Mouse (Mus musculus) neural tube, embryonic 12.5 days (tissue): ENCODE results near the gene Macrod1. TPM values are rescaled to one million over a fixed set of nuclear protein-coding genes. Genes with fewer than 3 reads are reported as not detected.

ENCODE experiments used
- ATAC-seq: fragments of 200-750 bp; cut with Nextera tagmentation; 2 replicates; pipeline ENCODE4 v1.8.0; 2017; ENCODE audit warnings: low read depth, mild to moderate bottlenecking, moderate TSS enrichment, moderate library complexity; ENCODE audit not compliant: low FRiP score
- H3K27ac ChIP-seq: fragments of 300-500 bp; sonication (generic); 2 replicates; pipeline ENCODE4 v1.5.1; 2016
- H3K27me3 ChIP-seq: fragments of 300-500 bp; sonication (generic); replicated peaks from 2 replicates; pipeline ENCODE4 v1.6.1; 2016; ENCODE audit warnings: mild to moderate bottlenecking
- H3K36me3 ChIP-seq: fragments of 300-500 bp; sonication (generic); 2 replicates; pipeline ENCODE4 v1.6.1; 2016; ENCODE audit warnings: mild to moderate bottlenecking
- H3K4me1 ChIP-seq: fragments of 300-500 bp; sonication (generic); 2 replicates; pipeline ENCODE4 v1.6.1; 2016
- H3K4me2 ChIP-seq: fragments of 300-500 bp; sonication (generic); replicated peaks from 2 replicates; pipeline ENCODE4 v1.6.1; 2016; ENCODE audit warnings: mild to moderate bottlenecking
- H3K4me3 ChIP-seq: fragments of 300-500 bp; sonication (generic); 2 replicates; pipeline ENCODE4 v1.5.1; 2016
- H3K9ac ChIP-seq: fragments of 300-500 bp; sonication (generic); 2 replicates; pipeline ENCODE4 v1.6.1; 2016; ENCODE audit warnings: mild to moderate bottlenecking
- H3K9me3 ChIP-seq: fragments of 300-500 bp; sonication (generic); 2 replicates; pipeline ENCODE4 v1.6.1; 2016; ENCODE audit warnings: mild to moderate bottlenecking
- WGBS: fragments of 180-500 bp; shearing (Covaris S2); methylation state at CpG from one replicate; pipeline ENCODE4 v1.1.7; 2016; 5-methylcytosine and 5-hydroxymethylcytosine counted together
- polyA plus RNA-seq: library from polyadenylated mRNA; unstranded; fragments of >200 nt; fragmentation: Nextera tagmentation; extraction: Ambion mirVana; gene quantifications from 2 replicates; pipeline ENCODE4 v1.2.1, GENCODE M21; 2016

Gene Macrod1
- polyA plus RNA-seq, 1 experiment from 2014 or later, result 3.4 TPM

- Histone ChIP-seq H3K4me2 (no peak overlapping the region), H3K4me1 (peaks cover 48% of the 10 kb centered on the region), H3K9me3 (no peaks in the 10 kb centered on the region)
These were observed 132.4 kb downstream of the Macrod1 start for GRCm38 (mm10) chr19:7189026-7189425.

DNA sequence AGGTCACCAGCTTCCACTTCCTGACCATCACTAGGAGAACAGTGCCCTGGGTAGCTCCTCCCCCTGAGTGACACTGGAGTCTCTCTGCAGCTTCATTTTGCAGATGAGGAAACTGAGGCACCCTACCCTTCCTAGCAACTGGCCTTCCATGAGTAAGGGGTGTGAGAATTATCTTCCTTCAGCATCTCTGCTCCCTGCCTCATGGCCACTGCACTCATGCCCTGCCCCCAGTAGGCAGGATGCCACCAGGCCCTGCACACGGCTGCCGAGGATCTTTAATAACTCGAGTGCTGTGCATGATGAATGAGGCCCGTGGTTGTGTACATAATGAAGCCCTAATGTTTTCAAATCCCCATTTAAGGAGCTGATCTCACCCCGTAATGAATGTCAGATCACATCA lies 134.4 kb downstream of the Macrod1 start:
- Histone ChIP-seq H3K4me1 (peaks cover 41% of the 10 kb centered on the region), H3K4me3 (no peak overlapping the region), H3K9me3 (no peaks in the 10 kb centered on the region), H3K27me3 (peaks cover 34% of the 10 kb centered on the region), H3K9ac (no peak overlapping the region), H3K36me3 (no peaks in the 10 kb centered on the region), H3K4me2 (no peak overlapping the region), H3K27ac (no peak overlapping the region)
- 61% methylated on average over 5 of the region's 5 CpGs for WGBS
- ATAC-seq, result no peak

More at GRCm38 (mm10) chr19:7189026-7189425, 132.4 kb downstream of the Macrod1 start:
- no peak for ATAC-seq
- no peak overlapping the region for H3K4me3 ChIP-seq
- H3K27me3 ChIP-seq, result peaks cover 43% of the 10 kb centered on the region
- H3K9ac ChIP-seq, result no peak overlapping the region
- H3K27ac ChIP-seq, result no peak overlapping the region
- no peaks in the 10 kb centered on the region for H3K36me3 ChIP-seq
- 76% methylated on average over 4 of the region's 4 CpGs for WGBS

DNA sequence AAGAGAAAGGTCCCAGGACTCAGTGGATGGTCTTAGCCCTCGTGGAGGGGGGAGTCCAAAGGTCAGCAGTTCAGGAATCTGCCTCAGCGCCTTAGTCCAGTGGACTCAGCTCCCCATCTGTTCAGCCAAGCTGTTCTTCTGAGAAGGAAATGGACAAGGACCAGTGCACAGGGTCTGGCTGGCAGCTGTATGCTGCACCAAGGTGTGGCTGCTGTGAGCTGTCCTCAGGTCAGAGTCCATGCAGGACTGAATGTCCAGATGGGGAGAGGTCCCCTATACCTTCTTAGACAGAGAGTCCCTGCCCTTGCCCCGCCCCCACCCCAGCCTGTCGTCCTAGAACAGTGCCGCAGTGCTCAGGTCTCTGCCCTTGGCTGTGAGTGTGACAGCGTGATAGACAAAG lies 135.0 kb downstream of the Macrod1 start:
- Histone ChIP-seq H3K9me3 (no peaks in the 10 kb centered on the region), H3K4me1 (peaks cover 38% of the 10 kb centered on the region), H3K9ac (no peak overlapping the region), H3K4me3 (no peak overlapping the region), H3K36me3 (no peaks in the 10 kb centered on the region), H3K4me2 (no peak overlapping the region), H3K27ac (no peak overlapping the region), H3K27me3 (peaks cover 33% of the 10 kb centered on the region)
- WGBS, result 43% methylated on average over 6 of the region's 6 CpGs
- ATAC-seq, result no peak

- Histone ChIP-seq H3K4me2 (no peak overlapping the region; the same call in 1 of the 2 replicates), H3K9me3 (no peaks in the 10 kb centered on the region), H3K36me3 (peaks cover 2% of the 10 kb centered on the region; the same call in 1 of the 2 replicates), H3K27ac (no peak overlapping the region), H3K27me3 (peaks cover 33% of the 10 kb centered on the region), H3K4me3 (no peak overlapping the region), H3K9ac (no peak overlapping the region), H3K4me1 (peaks cover 40% of the 10 kb centered on the region)
- 18% methylated on average over 2 of the region's 2 CpGs for WGBS
- no peak for ATAC-seq
These were observed 136.0 kb downstream of the Macrod1 start for GRCm38 (mm10) chr19:7192561-7192967.

GRCm38 (mm10) chr19:7195900-7196728 lies 139.5 kb downstream of the Macrod1 start:
- Histone ChIP-seq H3K36me3 (peaks cover 37% of the 10 kb centered on the region), H3K9ac (no peak overlapping the region), H3K27me3 (peaks cover 14% of the 10 kb centered on the region; the same call in 1 of the 2 replicates), H3K9me3 (no peaks in the 10 kb centered on the region), H3K4me3 (no peak overlapping the region), H3K4me1 (peaks cover 36% of the 10 kb centered on the region), H3K4me2 (0 out of 2 replicates have a peak overlapping the region, but pooled peaks have one; percentile 5), H3K27ac (0 out of 2 replicates have a peak overlapping the region, but pooled peaks have one; percentile 3)
- no peak for ATAC-seq
- WGBS, result 18% methylated on average over 33 of the region's 33 CpGs

GRCm38 (mm10) chr19:7196741-7197270 lies 140.2 kb downstream of the Macrod1 start:
- Histone ChIP-seq H3K4me3 (no peak overlapping the region), H3K4me1 (peaks cover 29% of the 10 kb centered on the region), H3K27ac (0 out of 2 replicates have a peak overlapping the region, but pooled peaks have one; percentile 3), H3K27me3 (peaks cover 14% of the 10 kb centered on the region; the same call in 1 of the 2 replicates), H3K9me3 (no peaks in the 10 kb centered on the region), H3K4me2 (no peak overlapping the region), H3K9ac (no peak overlapping the region), H3K36me3 (peaks cover 44% of the 10 kb centered on the region)
- WGBS, result 11% methylated on average over 17 of the region's 17 CpGs
- peak; percentile 18; the same call in 1 of the 2 replicates for ATAC-seq

- Histone ChIP-seq H3K27ac (no peak overlapping the region), H3K9ac (no peak overlapping the region), H3K4me1 (peaks cover 22% of the 10 kb centered on the region), H3K9me3 (no peaks in the 10 kb centered on the region), H3K4me2 (no peak overlapping the region), H3K4me3 (no peak overlapping the region), H3K36me3 (peaks cover 47% of the 10 kb centered on the region), H3K27me3 (peaks cover 14% of the 10 kb centered on the region; the same call in 1 of the 2 replicates)
- 81% methylated on average over 9 of the region's 9 CpGs for WGBS
- peak; percentile 48 for ATAC-seq
These were observed 140.8 kb downstream of the Macrod1 start for GRCm38 (mm10) chr19:7197445-7197844.

DNA sequence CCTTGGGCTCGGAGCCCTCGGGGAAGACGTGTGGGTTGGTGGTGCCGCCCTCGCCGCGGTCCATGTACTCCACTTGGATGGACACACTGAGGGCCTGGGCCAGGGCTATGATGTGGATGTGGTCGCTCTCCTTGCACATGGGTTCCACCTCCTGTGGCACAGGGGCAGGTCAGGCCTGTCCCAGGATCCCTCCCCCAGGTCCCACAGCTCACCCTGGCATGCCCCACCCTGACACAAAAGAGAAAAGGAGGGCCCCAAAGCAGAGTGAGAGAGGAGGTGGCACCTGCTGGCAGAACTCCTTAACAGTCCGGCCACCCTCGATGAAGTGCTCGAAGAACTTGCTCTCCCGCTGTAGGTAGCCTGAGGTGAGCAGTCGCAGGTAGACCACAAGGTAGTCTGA lies 142.5 kb downstream of the Macrod1 start:
- Histone ChIP-seq H3K4me2 (no peak overlapping the region), H3K9me3 (no peaks in the 10 kb centered on the region), H3K36me3 (peaks cover 64% of the 10 kb centered on the region), H3K27me3 (peaks cover 6% of the 10 kb centered on the region; the same call in 1 of the 2 replicates), H3K4me3 (no peak overlapping the region), H3K27ac (no peak overlapping the region), H3K4me1 (peaks cover 18% of the 10 kb centered on the region), H3K9ac (no peak overlapping the region)
- ATAC-seq, result no peak
- 95% methylated on average over 13 of the region's 13 CpGs for WGBS

- Histone ChIP-seq H3K27me3 (peaks cover 2% of the 10 kb centered on the region; the same call in 1 of the 2 replicates), H3K36me3 (peaks cover 67% of the 10 kb centered on the region), H3K9me3 (no peaks in the 10 kb centered on the region), H3K27ac (no peak overlapping the region), H3K4me3 (no peak overlapping the region), H3K9ac (no peak overlapping the region), H3K4me1 (peaks cover 31% of the 10 kb centered on the region), H3K4me2 (no peak overlapping the region)
- 69% methylated on average over 1 of the region's 1 CpGs for WGBS
- ATAC-seq, result no peak
These were observed 143.8 kb downstream of the Macrod1 start for GRCm38 (mm10) chr19:7200427-7200826.

DNA sequence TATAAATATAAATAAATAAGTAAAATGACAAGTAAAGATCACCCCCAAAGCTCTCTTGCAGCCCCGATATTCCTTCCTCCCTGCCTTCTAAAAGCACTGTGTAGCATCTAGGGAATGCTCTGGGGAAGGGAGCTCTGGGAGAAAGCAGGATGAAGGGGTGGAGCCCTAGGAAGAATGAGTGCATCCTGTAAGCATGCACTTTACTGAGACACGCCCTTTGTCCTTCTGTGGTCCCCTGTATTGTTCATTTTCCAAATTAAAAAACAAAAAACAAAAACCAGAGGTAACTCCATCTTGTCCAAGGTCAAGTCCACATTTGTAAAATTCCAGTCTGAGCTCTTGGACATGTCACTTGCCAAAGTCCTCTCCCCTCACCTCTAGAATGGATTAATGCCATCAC lies 148.3 kb downstream of the Macrod1 start:
- 69% methylated on average over 2 of the region's 2 CpGs for WGBS
- Histone ChIP-seq H3K27ac (no peak overlapping the region), H3K9me3 (no peaks in the 10 kb centered on the region), H3K4me3 (peak overlapping the region; percentile 90), H3K36me3 (peaks cover 42% of the 10 kb centered on the region), H3K4me1 (peaks cover 24% of the 10 kb centered on the region), H3K27me3 (no peaks in the 10 kb centered on the region), H3K4me2 (peak overlapping the region; percentile 92), H3K9ac (peak overlapping the region; percentile 81)
- no peak for ATAC-seq

DNA sequence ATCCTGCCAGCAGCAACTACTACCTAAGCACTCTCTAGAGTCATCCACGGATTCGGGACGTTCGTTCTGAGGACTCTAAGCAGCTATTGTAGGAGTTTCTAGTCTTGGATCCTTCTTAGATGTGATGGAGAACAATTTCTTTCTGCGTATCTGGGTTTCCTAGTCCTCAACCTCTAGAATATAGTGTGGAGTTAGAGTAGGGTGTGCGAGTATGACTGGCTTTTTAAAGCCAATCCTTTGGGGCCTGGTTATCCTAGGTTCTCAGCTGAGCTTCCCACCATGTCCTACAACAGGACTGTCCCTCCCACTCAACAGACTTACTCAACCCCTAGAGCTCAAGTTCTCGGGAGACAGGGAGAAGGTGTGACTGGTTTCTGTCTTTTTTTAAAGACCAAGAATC lies 148.7 kb downstream of the Macrod1 start:
- WGBS, result 41% methylated on average over 7 of the region's 7 CpGs
- Histone ChIP-seq H3K27ac (peak overlapping the region; percentile 93), H3K9ac (peak overlapping the region; percentile 81), H3K4me2 (peak overlapping the region; percentile 92), H3K36me3 (peaks cover 38% of the 10 kb centered on the region), H3K27me3 (no peaks in the 10 kb centered on the region), H3K9me3 (no peaks in the 10 kb centered on the region), H3K4me3 (peak overlapping the region; percentile 90), H3K4me1 (peaks cover 24% of the 10 kb centered on the region)
- no peak for ATAC-seq
